Mouse (Mus musculus) myocyte (in vitro differentiated cells): Measurements from ENCODE around the gene Tspan5. TPM values are rescaled to one million over a fixed set of nuclear protein-coding genes. Genes with fewer than 3 reads are reported as not detected.

Source experiments
- H3K27me3 ChIP-seq: one replicate; pipeline ENCODE4 v1.6.1; 2011; ENCODE audit not compliant: control insufficient read depth, insufficient read depth, insufficient read length
- H3K36me3 ChIP-seq: one replicate; pipeline ENCODE4 v1.6.1; 2011; ENCODE audit not compliant: control insufficient read depth, insufficient read depth
- H3K4me2 ChIP-seq: one replicate; pipeline ENCODE4 v1.6.1; 2011; ENCODE audit warnings: low read depth, control low read depth
- H3K4me3 ChIP-seq: one replicate; pipeline ENCODE4 v1.5.1; 2011; ENCODE audit warnings: mild to moderate bottlenecking, control low read depth, moderate library complexity
- H3K79me2 ChIP-seq: one replicate; pipeline ENCODE4 v1.6.1; 2011; ENCODE audit not compliant: control insufficient read depth, insufficient read depth
- H3ac ChIP-seq: one replicate; pipeline ENCODE4 v1.6.1; 2011; ENCODE audit not compliant: control insufficient read depth, insufficient read length
- CEBPB ChIP-seq: IDR thresholded peaks from 2 replicates; pipeline ENCODE4 v1.6.1; 2011; ENCODE audit warnings: mild to moderate bottlenecking, moderate library complexity; ENCODE audit not compliant: poor library complexity, insufficient read depth, severe bottlenecking
- E2F4 ChIP-seq: IDR thresholded peaks from one replicate; pipeline ENCODE4 v1.6.1; 2011; ENCODE audit warnings: mild to moderate bottlenecking, control low read depth, moderate library complexity; ENCODE audit not compliant: insufficient read depth
- MAX ChIP-seq: IDR thresholded peaks from one replicate; pipeline ENCODE4 v1.6.1; 2011; ENCODE audit warnings: low read depth, mild to moderate bottlenecking, control low read depth
- MYOD1 ChIP-seq, 3 experiments: IDR thresholded peaks; one replicate each; pipeline ENCODE4 v1.6.1; 2011; ENCODE audit warnings: control low read depth in 2 of 3, low read depth in 2 of 3, mild to moderate bottlenecking in 2 of 3, moderate library complexity in 1 of 3; ENCODE audit not compliant: insufficient read length in 2 of 3, control insufficient read depth in 1 of 3
- MYOG ChIP-seq, 3 experiments: IDR thresholded peaks; one replicate each; pipeline ENCODE4 v1.6.1; 2011; ENCODE audit warnings: control low read depth in 2 of 3, low read depth in 2 of 3, mild to moderate bottlenecking in 2 of 3; ENCODE audit not compliant: insufficient read length in 2 of 3, control insufficient read depth in 1 of 3, insufficient read depth in 1 of 3
- POLR2A ChIP-seq: IDR thresholded peaks from one replicate; pipeline ENCODE4 v1.6.1; 2011; ENCODE audit warnings: low read depth, mild to moderate bottlenecking, control low read depth, moderate library complexity; ENCODE audit not compliant: insufficient read length
- POLR2AphosphoS2 ChIP-seq: IDR thresholded peaks from one replicate; pipeline ENCODE4 v1.6.1; 2011; ENCODE audit warnings: low read depth, control low read depth; ENCODE audit not compliant: insufficient read length
- REST ChIP-seq: IDR thresholded peaks from one replicate; pipeline ENCODE4 v1.6.1; 2011; ENCODE audit warnings: mild to moderate bottlenecking, control low read depth, moderate library complexity; ENCODE audit not compliant: insufficient read depth, insufficient read length
- SRF ChIP-seq: IDR thresholded peaks from one replicate; pipeline ENCODE4 v1.6.1; 2011; ENCODE audit warnings: low read depth; ENCODE audit not compliant: control insufficient read depth, insufficient read length
- TCF12 ChIP-seq: IDR thresholded peaks from one replicate; pipeline ENCODE4 v1.6.1; 2011; ENCODE audit warnings: mild to moderate bottlenecking, control low read depth; ENCODE audit not compliant: poor library complexity, insufficient read depth, severe bottlenecking
- TCF3 ChIP-seq: IDR thresholded peaks from one replicate; pipeline ENCODE4 v1.6.1; 2011; ENCODE audit warnings: low read depth, control low read depth; ENCODE audit not compliant: insufficient read length
- USF1 ChIP-seq: IDR thresholded peaks from one replicate; pipeline ENCODE4 v1.6.1; 2011; ENCODE audit warnings: low read depth, mild to moderate bottlenecking, control low read depth, moderate library complexity
- polyA plus RNA-seq: library from polyadenylated mRNA; unstranded; fragments of >200 nt; fragmentation: generic; extraction: Trizol; gene quantifications from one replicate; pipeline ENCODE4 v1.2.1, GENCODE M21; 2012; ENCODE audit warnings: missing spikeins

Gene Tspan5
- polyA plus RNA-seq, 1 experiment: 16.9 TPM

DNA sequence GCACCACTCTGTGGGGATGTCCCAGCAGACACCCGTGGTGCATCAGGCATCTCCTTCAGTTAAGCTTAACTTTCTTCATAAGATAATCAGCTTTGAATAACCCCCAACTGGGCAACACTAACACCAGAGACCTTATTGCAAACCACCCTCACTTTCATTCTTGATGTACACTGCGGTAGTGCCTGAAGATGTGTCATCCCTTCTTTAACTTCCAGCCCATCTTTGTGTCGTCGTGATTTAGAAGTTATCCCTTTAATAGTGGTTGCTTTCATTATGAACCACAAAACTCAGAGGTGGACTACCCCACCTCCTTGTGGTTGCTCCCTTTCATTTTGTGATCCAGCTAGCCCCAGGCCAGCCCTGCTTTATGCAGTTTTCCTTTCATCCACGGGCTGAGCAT, 99.3 kb downstream of the Tspan5 start:
- no peak overlapping the region for H3ac ChIP-seq

GRCm38 (mm10) chr3:138843180-138843579, 101.2 kb downstream of the Tspan5 start:
- Histone ChIP-seq H3ac (no peak overlapping the region), H3K27me3 (no peaks in the 10 kb centered on the region), H3K79me2 (peaks cover 7% of the 10 kb centered on the region), H3K36me3 (no peaks in the 10 kb centered on the region), H3K4me3 (no peak overlapping the region), H3K4me2 (no peak overlapping the region)
- no peak for TF ChIP-seq E2F4
- TF ChIP-seq MAX: no peak
- no peak for TF ChIP-seq USF1

More for the DNA sequence above, 99.3 kb downstream of the Tspan5 start:
- no peaks in the 10 kb centered on the region for H3K27me3 ChIP-seq
- no peaks in the 10 kb centered on the region for H3K36me3 ChIP-seq
- H3K4me2 ChIP-seq: no peak overlapping the region
- TF ChIP-seq REST (no peak), MAX (no peak), SRF (no peak), MYOD1 (IDR thresholded peaks at IDR 0.05; ENCODE audit: control insufficient read depth in 1 of 3, insufficient read length in 2 of 3, low read depth in 2 of 3) (no peak), MYOG (IDR thresholded peaks at IDR 0.05; ENCODE audit: control insufficient read depth in 1 of 3, insufficient read depth in 1 of 3, insufficient read length in 2 of 3, low read depth in 2 of 3) (no peak), CEBPB (no peak), POLR2A (no peak), TCF3 (no peak), POLR2AphosphoS2 (no peak), USF1 (no peak), E2F4 (no peak), TCF12 (no peak)
- no peak overlapping the region for H3K4me3 ChIP-seq
- peaks cover 7% of the 10 kb centered on the region for H3K79me2 ChIP-seq

GRCm38 (mm10) chr3:138843641-138844040, 101.6 kb downstream of the Tspan5 start:
- Histone ChIP-seq H3K4me3 (no peak overlapping the region), H3ac (no peak overlapping the region)

GRCm38 (mm10) chr3:138845820-138846219, 103.8 kb downstream of the Tspan5 start:
- no peaks in the 10 kb centered on the region for H3K27me3 ChIP-seq
- peaks cover 11% of the 10 kb centered on the region for H3K79me2 ChIP-seq
- H3K4me3 ChIP-seq: no peak overlapping the region
- H3ac ChIP-seq: no peak overlapping the region
- TF ChIP-seq POLR2AphosphoS2 (no peak), MYOD1 (IDR thresholded peaks at IDR 0.05; ENCODE audit: control insufficient read depth in 1 of 3, insufficient read length in 2 of 3, low read depth in 2 of 3) (no peak), USF1 (no peak), E2F4 (no peak), TCF3 (no peak), SRF (no peak), MYOG (IDR thresholded peaks at IDR 0.05; ENCODE audit: control insufficient read depth in 1 of 3, insufficient read depth in 1 of 3, insufficient read length in 2 of 3, low read depth in 2 of 3) (no peak), REST (no peak), CEBPB (no peak), MAX (no peak)
- no peak overlapping the region for H3K4me2 ChIP-seq
- H3K36me3 ChIP-seq: no peaks in the 10 kb centered on the region

More at GRCm38 (mm10) chr3:138843641-138844040, 101.6 kb downstream of the Tspan5 start:
- H3K4me2 ChIP-seq: no peak overlapping the region
- H3K36me3 ChIP-seq: no peaks in the 10 kb centered on the region
- TF ChIP-seq MAX (no peak), TCF12 (no peak), REST (no peak), CEBPB (no peak)
- H3K27me3 ChIP-seq: no peaks in the 10 kb centered on the region
- H3K79me2 ChIP-seq: peaks cover 7% of the 10 kb centered on the region

- Histone ChIP-seq H3K79me2 (peaks cover 11% of the 10 kb centered on the region), H3K4me3 (no peak overlapping the region), H3K36me3 (no peaks in the 10 kb centered on the region), H3K27me3 (no peaks in the 10 kb centered on the region), H3ac (no peak overlapping the region), H3K4me2 (no peak overlapping the region)
- TF ChIP-seq POLR2A (no peak), MAX (no peak), E2F4 (no peak)
These were observed 105.8 kb downstream of the Tspan5 start for GRCm38 (mm10) chr3:138847809-138848208.

- Histone ChIP-seq H3K4me2 (no peak overlapping the region), H3K27me3 (no peaks in the 10 kb centered on the region), H3K79me2 (peaks cover 4% of the 10 kb centered on the region), H3ac (no peak overlapping the region), H3K36me3 (no peaks in the 10 kb centered on the region), H3K4me3 (no peak overlapping the region)
- TF ChIP-seq CEBPB (no peak), POLR2AphosphoS2 (no peak), TCF12 (no peak)
These were observed 107.8 kb downstream of the Tspan5 start for GRCm38 (mm10) chr3:138849755-138850301.
